Mouse (Mus musculus) embryonic facial prominence, embryonic 12.5 days (tissue): ENCODE measurements at regions not wholly inside any gene's neighbourhood (a gene's known extent, or its start where the extent isn't known, plus 50 kb on each side); places are given as distances from the start of the nearest gene placed in this dataset.

Experiments used
- ATAC-seq: fragments of 200-750 bp; cut with Nextera tagmentation; 2 replicates; pipeline ENCODE4 v1.8.0; 2017; ENCODE audit not compliant: insufficient number of reproducible peaks, insufficient read depth, low FRiP score, low TSS enrichment
- H3K27ac ChIP-seq: fragments of 300-500 bp; sonication (generic); 2 replicates; pipeline ENCODE4 v1.5.1; 2016; ENCODE audit warnings: mild to moderate bottlenecking
- H3K27me3 ChIP-seq: fragments of 300-500 bp; sonication (generic); 2 replicates; pipeline ENCODE4 v1.6.1; 2016; ENCODE audit warnings: mild to moderate bottlenecking, moderate library complexity
- H3K36me3 ChIP-seq: fragments of 300-500 bp; sonication (generic); 2 replicates; pipeline ENCODE4 v1.6.1; 2016; ENCODE audit warnings: mild to moderate bottlenecking
- H3K4me1 ChIP-seq: fragments of 300-500 bp; sonication (generic); 2 replicates; pipeline ENCODE4 v1.6.1; 2016
- H3K4me2 ChIP-seq: fragments of 300-500 bp; sonication (generic); replicated peaks from 2 replicates; pipeline ENCODE4 v1.6.1; 2016; ENCODE audit warnings: mild to moderate bottlenecking, moderate library complexity
- H3K4me3 ChIP-seq: fragments of 300-500 bp; sonication (generic); 2 replicates; pipeline ENCODE4 v1.5.1; 2016; ENCODE audit warnings: mild to moderate bottlenecking
- H3K9ac ChIP-seq: fragments of 300-500 bp; sonication (generic); 2 replicates; pipeline ENCODE4 v1.6.1; 2016; ENCODE audit warnings: mild to moderate bottlenecking, moderate library complexity
- H3K9me3 ChIP-seq: fragments of 300-500 bp; sonication (generic); 2 replicates; pipeline ENCODE4 v1.6.1; 2016; ENCODE audit warnings: mild to moderate bottlenecking, moderate library complexity
- WGBS: fragments of 180-500 bp; shearing (Covaris S2); methylation state at CpG from one replicate; pipeline ENCODE4 v1.1.7; 2016; 5-methylcytosine and 5-hydroxymethylcytosine counted together

DNA sequence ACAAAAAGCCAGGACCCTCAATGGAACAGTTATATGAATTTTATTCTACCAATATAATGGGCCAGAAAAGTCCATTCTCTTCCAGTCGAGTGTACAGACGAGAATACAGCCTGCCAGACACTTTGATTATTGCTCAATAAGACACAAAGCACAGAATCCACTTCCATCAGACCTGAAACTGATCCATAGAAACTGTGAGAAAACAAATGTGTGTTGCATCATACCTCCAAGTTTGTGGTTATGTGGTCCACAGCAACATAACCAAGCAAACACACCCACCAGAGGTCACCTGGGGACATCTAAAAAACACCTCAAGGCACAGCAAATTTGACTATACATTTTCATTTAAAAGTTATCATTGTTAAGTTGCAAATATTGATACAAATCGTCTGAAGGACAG is 183.2 kb downstream of the 4933412E24Rik start:
- H3K27ac ChIP-seq: no peak overlapping the region
- no peaks in the 10 kb centered on the region for H3K27me3 ChIP-seq
- no peak overlapping the region for H3K4me2 ChIP-seq
- H3K9me3 ChIP-seq: no peaks in the 10 kb centered on the region
- no peaks in the 10 kb centered on the region for H3K4me1 ChIP-seq
- 82% methylated on average over 3 of the region's 3 CpGs for WGBS
- no peaks in the 10 kb centered on the region for H3K36me3 ChIP-seq
- H3K9ac ChIP-seq: no peak overlapping the region
- H3K4me3 ChIP-seq: no peak overlapping the region
- no peak for ATAC-seq

DNA sequence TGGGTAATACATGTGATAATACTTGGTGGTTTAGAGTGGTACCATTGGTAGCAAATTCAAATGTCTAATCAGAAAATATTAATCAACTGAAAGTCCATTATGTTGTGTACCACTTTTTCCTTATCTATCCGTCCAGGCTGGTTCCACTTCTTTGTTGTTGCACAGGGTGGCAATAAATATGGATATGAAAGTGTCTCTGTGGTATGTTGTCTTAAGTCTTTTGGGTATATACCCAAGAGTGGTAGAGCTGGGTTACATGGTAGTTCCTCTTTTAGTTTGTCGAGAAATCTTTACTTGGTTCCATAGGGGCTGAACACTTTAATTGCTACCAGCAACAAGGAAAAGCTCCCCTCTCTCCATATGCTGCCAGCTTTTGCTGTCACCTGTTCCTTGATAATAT is 184.9 kb downstream of the 4933412E24Rik start:
- H3K27ac ChIP-seq: no peak overlapping the region
- H3K36me3 ChIP-seq: no peaks in the 10 kb centered on the region
- no peaks in the 10 kb centered on the region for H3K9me3 ChIP-seq
- H3K4me1 ChIP-seq: peaks cover 2% of the 10 kb centered on the region; the same call in 1 of the 2 replicates
- H3K4me2 ChIP-seq: no peak overlapping the region
- 71% methylated on average over 2 of the region's 2 CpGs for WGBS
- H3K27me3 ChIP-seq: no peaks in the 10 kb centered on the region
- ATAC-seq: no peak
- no peak overlapping the region for H3K9ac ChIP-seq
- H3K4me3 ChIP-seq: no peak overlapping the region

DNA sequence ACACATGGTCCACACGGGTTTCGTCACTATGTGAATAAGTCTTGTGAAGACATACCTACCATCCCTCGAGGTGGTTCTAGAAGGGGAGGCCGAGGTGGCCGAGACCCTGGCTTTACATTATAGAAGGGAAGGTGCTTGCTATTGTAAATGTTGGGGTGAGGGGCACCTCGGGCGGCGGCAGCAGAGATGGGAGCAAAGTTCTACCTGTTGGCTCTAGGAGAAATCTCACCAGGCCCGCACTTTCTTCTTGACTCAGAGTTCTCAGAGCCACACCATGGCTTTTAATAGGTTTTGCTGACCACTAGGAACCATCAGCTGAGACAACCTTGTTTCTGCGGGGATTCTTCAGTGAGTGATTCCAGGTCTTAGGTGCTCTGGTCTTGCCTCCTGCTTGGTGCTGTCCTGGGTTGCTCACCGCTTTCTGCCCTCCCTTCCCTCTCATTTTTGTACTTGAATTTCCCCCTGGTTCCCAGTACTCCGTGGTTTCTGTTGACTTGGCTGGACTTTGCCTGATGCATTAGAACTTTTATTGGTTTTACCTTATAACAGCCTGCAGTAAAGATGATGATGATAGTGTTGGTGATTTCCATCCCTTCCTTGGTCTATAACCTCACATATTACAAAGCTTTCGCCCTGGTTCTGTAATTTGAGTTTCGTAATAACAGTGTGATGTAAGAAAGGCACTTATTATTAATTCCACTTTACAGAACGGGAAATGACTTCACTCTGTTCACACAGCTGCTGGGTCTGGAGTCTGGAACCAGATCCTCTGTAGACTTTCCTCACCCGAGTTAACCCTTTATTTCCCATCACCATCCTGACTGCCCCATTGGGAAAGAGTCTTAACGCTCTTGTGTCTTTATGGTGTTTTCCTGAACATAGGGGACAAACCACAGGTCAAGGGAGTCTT is 185.6 kb downstream of the 4933412E24Rik start:
- Histone ChIP-seq H3K9me3 (no peaks in the 10 kb centered on the region), H3K27me3 (no peaks in the 10 kb centered on the region), H3K4me2 (no peak overlapping the region), H3K36me3 (no peaks in the 10 kb centered on the region), H3K27ac (no peak overlapping the region), H3K4me3 (no peak overlapping the region), H3K4me1 (peaks cover 7% of the 10 kb centered on the region; the same call in 1 of the 2 replicates), H3K9ac (no peak overlapping the region)
- ATAC-seq: no peak
- 74% methylated on average over 17 of the region's 17 CpGs for WGBS

DNA sequence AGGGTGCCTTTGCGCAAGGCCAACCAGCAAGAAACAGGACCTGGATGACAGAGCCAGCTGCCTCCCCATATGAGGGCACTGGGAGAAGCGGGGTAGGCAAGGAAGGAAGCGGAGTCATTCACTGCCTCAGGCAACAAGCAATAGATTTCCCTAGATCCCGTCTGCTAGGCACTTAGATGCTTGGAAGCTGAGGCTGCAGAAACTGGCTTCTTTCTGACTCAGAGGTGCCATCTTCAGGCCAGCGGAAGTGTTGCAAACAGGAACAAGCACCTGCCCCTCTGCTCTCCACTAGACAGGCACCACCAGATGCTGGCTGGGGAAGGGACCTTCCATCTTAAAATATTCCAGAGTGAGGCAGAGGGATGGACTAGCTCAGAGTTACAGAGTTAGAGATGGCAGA is 188.0 kb downstream of the 4933412E24Rik start:
- H3K4me3 ChIP-seq: no peak overlapping the region
- ATAC-seq: no peak
- H3K9me3 ChIP-seq: no peaks in the 10 kb centered on the region
- H3K36me3 ChIP-seq: no peaks in the 10 kb centered on the region
- no peak overlapping the region for H3K4me2 ChIP-seq
- 17% methylated on average over 5 of the region's 5 CpGs for WGBS
- H3K9ac ChIP-seq: no peak overlapping the region
- peaks cover 7% of the 10 kb centered on the region; the same call in 1 of the 2 replicates for H3K4me1 ChIP-seq
- H3K27ac ChIP-seq: no peak overlapping the region
- H3K27me3 ChIP-seq: no peaks in the 10 kb centered on the region

DNA sequence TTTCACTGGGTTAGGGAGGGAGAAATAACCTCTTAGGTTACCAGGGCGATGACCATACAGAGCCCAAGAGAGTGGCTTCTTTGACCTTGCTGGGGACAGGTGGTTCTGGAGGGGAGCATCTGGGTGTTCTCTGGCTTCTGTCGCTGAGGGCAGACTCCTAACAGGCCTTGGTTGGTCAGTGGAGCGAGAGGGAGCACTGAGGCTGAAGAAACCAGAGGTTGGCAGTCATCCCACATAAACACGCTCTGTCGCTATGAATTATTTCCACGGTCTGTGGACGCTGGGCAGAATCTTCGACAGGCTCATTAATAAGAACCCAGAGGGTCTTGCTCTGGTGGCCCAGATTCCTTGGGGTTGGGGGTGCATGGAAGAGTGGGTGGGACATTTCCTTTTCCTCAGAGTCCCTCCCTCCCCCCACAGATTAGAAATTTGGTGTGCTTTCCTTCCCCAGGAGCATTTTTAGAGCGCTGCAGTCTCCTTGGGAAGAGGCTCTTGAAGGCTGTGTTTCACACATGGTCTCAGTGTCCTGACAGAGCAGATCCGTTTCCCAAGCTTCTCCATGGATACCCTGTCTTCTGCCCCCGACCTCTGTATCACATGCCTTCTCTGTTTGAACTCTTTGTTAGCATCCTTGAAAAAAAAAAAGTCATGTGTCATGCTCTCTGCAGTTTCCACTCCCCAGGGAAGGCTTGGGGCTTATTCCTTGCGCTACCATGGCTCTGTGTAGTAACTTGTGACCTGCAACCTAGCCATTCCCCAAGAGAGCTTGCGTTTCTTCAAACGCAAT is 190.1 kb downstream of the 4933412E24Rik start:
- no peak overlapping the region for H3K27ac ChIP-seq
- H3K4me1 ChIP-seq: peaks cover 13% of the 10 kb centered on the region; the same call in 1 of the 2 replicates
- H3K4me2 ChIP-seq: no peak overlapping the region
- no peak overlapping the region for H3K9ac ChIP-seq
- H3K9me3 ChIP-seq: no peaks in the 10 kb centered on the region
- no peak overlapping the region for H3K4me3 ChIP-seq
- WGBS: 58% methylated on average over 14 of the region's 14 CpGs
- no peaks in the 10 kb centered on the region for H3K27me3 ChIP-seq
- no peaks in the 10 kb centered on the region for H3K36me3 ChIP-seq
- ATAC-seq: 0 out of 2 replicates have a peak, but pooled peaks have one; percentile 14

DNA sequence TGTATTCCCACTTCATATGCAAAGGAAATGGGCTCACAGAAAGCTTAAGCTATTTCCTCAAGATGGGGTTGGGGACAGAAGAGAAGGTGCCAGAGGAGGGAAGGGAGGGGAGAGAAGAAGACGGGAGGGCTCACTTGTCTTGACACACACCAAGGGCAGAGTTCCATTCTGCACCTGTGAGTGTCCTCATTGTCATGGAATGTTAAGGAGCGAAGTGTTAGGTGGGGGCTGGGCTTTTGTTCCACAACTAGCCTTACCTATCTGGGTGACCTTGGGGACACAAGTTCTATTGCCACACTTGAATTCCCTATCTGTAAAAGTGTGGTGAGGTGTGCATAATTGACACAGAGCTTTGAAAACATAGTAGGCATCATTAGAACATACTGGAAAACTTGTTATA is 192.5 kb downstream of the 4933412E24Rik start:
- Histone ChIP-seq H3K9me3 (no peaks in the 10 kb centered on the region), H3K4me1 (peaks cover 13% of the 10 kb centered on the region; the same call in 1 of the 2 replicates), H3K4me2 (no peak overlapping the region), H3K27ac (no peak overlapping the region), H3K27me3 (no peaks in the 10 kb centered on the region), H3K9ac (no peak overlapping the region), H3K36me3 (no peaks in the 10 kb centered on the region), H3K4me3 (no peak overlapping the region)
- ATAC-seq: no peak
- WGBS: 63% methylated on average over 2 of the region's 2 CpGs

DNA sequence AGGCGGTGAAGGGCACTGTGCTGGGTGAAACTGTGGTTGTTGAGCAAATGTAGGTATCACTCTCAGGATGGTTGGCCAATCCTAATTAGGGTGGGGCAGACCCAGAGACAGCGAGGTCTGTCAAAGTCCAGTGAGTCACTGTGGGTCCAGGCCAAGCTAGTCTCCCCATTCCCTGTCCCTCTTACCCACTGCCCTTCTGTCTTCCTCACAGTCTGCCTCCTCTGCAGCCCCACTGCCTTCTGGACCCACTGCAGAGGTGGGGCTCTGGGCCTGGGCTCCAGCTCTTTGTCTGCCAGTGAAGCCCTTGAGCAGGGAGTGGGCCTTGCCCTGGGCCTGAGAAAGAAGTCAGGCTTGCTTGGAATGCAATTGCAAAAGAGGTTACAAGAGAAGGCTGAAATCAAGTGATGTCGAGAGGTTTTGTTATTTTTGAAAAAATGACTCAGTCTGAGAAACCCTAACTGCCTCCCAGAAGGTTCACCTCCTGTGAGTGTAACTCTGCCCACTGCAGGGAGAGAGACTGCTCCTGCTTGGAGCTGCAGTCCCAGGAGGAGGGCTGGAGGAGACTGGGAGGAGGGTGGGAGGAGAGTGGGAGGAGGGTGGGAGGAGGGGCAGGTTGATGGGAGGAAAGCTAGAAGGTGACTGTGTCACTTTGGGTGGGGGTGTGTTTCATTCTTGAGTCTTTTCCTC is 193.3 kb downstream of the 4933412E24Rik start:
- Histone ChIP-seq H3K4me1 (peaks cover 13% of the 10 kb centered on the region; the same call in 1 of the 2 replicates), H3K27me3 (no peaks in the 10 kb centered on the region), H3K9me3 (no peaks in the 10 kb centered on the region), H3K36me3 (no peaks in the 10 kb centered on the region), H3K4me3 (no peak overlapping the region), H3K4me2 (no peak overlapping the region), H3K27ac (peak overlapping the region; percentile 69), H3K9ac (no peak overlapping the region; the same call in 1 of the 2 replicates)
- no peak; the same call in 1 of the 2 replicates for ATAC-seq
- WGBS: 60% methylated on average over 3 of the region's 3 CpGs

DNA sequence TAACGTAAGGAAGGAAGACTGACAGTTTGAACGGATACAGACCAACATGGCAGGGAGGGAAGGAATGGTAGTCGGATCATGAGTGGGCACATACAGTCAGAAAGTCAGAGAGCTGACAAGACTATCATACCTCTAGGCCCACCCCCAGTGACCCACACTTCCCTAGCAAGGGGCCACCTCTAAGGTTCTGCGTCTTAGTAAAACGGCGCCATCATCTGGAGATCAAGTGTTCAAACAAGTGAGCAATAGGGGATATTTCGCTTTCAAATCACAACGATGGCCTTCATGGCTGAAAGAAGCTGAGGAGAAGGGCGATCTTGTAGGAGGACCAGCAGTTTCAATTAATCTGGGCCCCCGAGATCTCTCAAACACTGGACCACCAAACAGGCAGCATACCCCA is 196.1 kb downstream of the 4933412E24Rik start:
- Histone ChIP-seq H3K9ac (no peak overlapping the region), H3K4me2 (no peak overlapping the region), H3K36me3 (no peaks in the 10 kb centered on the region), H3K4me3 (no peak overlapping the region), H3K27me3 (no peaks in the 10 kb centered on the region), H3K9me3 (no peaks in the 10 kb centered on the region), H3K27ac (no peak overlapping the region), H3K4me1 (peaks cover 6% of the 10 kb centered on the region; the same call in 1 of the 2 replicates)
- ATAC-seq: no peak
- 72% methylated on average over 10 of the region's 10 CpGs for WGBS

DNA sequence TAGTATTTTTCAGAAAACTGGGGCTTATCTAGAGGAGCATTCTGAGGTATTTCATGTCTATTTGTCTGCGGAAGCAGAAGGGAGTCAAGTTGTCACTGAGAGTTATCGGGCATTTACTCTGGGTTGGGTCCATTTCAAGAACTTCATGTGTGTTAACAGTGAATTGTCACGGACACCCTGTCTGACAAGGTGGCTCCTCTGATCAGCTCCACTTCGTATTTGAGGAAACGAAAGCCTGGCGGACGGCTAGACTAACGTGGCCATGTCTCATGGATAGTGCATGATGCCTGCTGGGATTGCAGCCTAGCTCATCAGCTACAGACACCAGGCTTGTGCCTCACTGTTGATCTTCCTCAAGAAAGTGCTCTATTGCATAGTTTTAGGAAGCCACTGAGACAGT is 200.4 kb downstream of the 4933412E24Rik start:
- no peak overlapping the region for H3K4me3 ChIP-seq
- ATAC-seq: no peak
- no peaks in the 10 kb centered on the region for H3K9me3 ChIP-seq
- no peaks in the 10 kb centered on the region for H3K4me1 ChIP-seq
- no peak overlapping the region for H3K27ac ChIP-seq
- no peak overlapping the region for H3K9ac ChIP-seq
- WGBS: 92% methylated on average over 8 of the region's 8 CpGs
- H3K4me2 ChIP-seq: no peak overlapping the region
- no peaks in the 10 kb centered on the region for H3K27me3 ChIP-seq
- H3K36me3 ChIP-seq: no peaks in the 10 kb centered on the region

DNA sequence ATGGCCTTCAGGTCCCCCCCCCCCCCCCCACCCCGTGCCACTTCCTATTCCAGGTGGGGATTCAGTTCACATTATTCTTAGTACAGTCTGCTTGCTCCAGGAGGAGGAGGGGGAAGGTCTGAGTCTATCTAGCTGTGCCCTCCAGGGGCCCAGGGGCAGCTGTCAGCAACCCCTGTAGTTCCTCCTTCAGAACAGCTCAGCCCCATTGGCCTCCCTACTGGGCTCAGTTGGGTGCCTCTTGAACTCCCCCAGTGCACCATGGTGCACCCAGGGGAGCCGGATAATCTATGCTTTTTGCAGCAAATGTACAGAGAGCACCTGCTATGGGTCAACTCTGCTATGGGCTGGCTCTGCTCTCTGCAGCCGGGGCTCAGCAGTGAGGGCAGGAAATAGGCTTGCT is 204.8 kb downstream of the 4933412E24Rik start:
- Histone ChIP-seq H3K9ac (no peak overlapping the region), H3K4me1 (no peaks in the 10 kb centered on the region), H3K27ac (no peak overlapping the region), H3K27me3 (no peaks in the 10 kb centered on the region), H3K4me2 (no peak overlapping the region), H3K9me3 (0 out of 2 replicates have a peak, but pooled peaks cover 3% of the 10 kb centered on the region), H3K4me3 (no peak overlapping the region), H3K36me3 (no peaks in the 10 kb centered on the region)
- no peak for ATAC-seq
- WGBS: 31% methylated on average over 3 of the region's 3 CpGs

DNA sequence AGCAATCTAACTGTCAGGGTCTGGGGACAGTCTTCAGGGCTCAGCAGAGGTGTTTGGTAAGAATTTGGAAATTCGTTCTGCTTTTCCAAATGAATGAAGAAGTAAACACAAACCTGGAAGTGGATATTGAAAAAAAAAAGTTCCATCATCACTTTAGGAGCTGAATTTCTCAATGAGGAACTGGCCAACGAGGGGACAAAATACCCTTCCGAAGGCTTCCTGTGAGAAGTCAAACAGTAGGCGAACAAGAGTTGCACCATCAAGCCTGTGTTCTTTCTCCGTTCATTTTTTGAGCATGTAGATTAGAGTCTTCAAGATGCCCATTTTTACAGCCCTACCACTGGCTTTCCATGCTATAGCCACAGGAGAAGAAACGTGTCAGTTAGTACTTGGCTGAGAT is 207.1 kb downstream of the 4933412E24Rik start:
- no peak for ATAC-seq
- Histone ChIP-seq H3K36me3 (no peaks in the 10 kb centered on the region), H3K9me3 (0 out of 2 replicates have a peak, but pooled peaks cover 3% of the 10 kb centered on the region), H3K27me3 (no peaks in the 10 kb centered on the region), H3K4me3 (no peak overlapping the region), H3K4me1 (no peaks in the 10 kb centered on the region), H3K27ac (no peak overlapping the region), H3K9ac (no peak overlapping the region), H3K4me2 (no peak overlapping the region)
- 92% methylated on average over 6 of the region's 6 CpGs for WGBS
